Mouse (Mus musculus) midbrain, embryonic 10.5 days (tissue): ENCODE data around the gene Mrps30. TPM values are rescaled to one million over a fixed set of nuclear protein-coding genes. Genes with fewer than 3 reads are reported as not detected.

ENCODE experiments used
- DNase-seq: peaks from one replicate; pipeline ENCODE4 v3.0.0-alpha.2; 2017; ENCODE audit warnings: low spot score
- H3K27ac ChIP-seq: fragments of 300-500 bp; sonication (generic); replicated peaks from 2 replicates; pipeline ENCODE4 v1.5.1; 2016; ENCODE audit warnings: mild to moderate bottlenecking
- H3K27me3 ChIP-seq: fragments of 300-500 bp; sonication (generic); 2 replicates; pipeline ENCODE4 v1.6.1; 2016; ENCODE audit warnings: low read depth, mild to moderate bottlenecking; ENCODE audit not compliant: poor library complexity, severe bottlenecking
- H3K36me3 ChIP-seq: fragments of 300-500 bp; sonication (generic); 2 replicates; pipeline ENCODE4 v1.6.1; 2016; ENCODE audit warnings: mild to moderate bottlenecking, moderate library complexity
- H3K4me1 ChIP-seq: fragments of 300-500 bp; sonication (generic); 2 replicates; pipeline ENCODE4 v1.6.1; 2016
- H3K4me3 ChIP-seq: fragments of 300-500 bp; sonication (generic); 2 replicates; pipeline ENCODE4 v1.5.1; 2016; ENCODE audit warnings: mild to moderate bottlenecking, moderate library complexity
- H3K9me3 ChIP-seq: fragments of 300-500 bp; sonication (generic); replicated peaks from 2 replicates; pipeline ENCODE4 v1.6.1; 2016; ENCODE audit warnings: mild to moderate bottlenecking
- WGBS: fragments of 180-500 bp; shearing (Covaris S2); methylation state at CpG from one replicate; pipeline ENCODE4 v1.1.7; 2016; 5-methylcytosine and 5-hydroxymethylcytosine counted together
- polyA plus RNA-seq: library from polyadenylated mRNA; unstranded; fragments of >200 nt; fragmentation: Nextera tagmentation; extraction: Ambion mirVana; gene quantifications from 2 replicates; pipeline ENCODE4 v1.2.1, GENCODE M21; 2016

Gene Mrps30
- polyA plus RNA-seq, 1 experiment from 2014 or later, result 42.3 TPM

GRCm38 (mm10) chr13:118363342-118363741, 23.7 kb downstream of the Mrps30 start:
- WGBS, result 91% methylated on average over 6 of the region's 6 CpGs
- Histone ChIP-seq H3K9me3 (no peaks in the 10 kb centered on the region), H3K4me3 (no peak overlapping the region), H3K36me3 (no peaks in the 10 kb centered on the region), H3K4me1 (no peaks in the 10 kb centered on the region), H3K27me3 (no peaks in the 10 kb centered on the region), H3K27ac (no peak overlapping the region)
- no peak for DNase-seq

GRCm38 (mm10) chr13:118350870-118351269, 36.2 kb downstream of the Mrps30 start:
- Histone ChIP-seq H3K4me3 (no peak overlapping the region), H3K4me1 (no peaks in the 10 kb centered on the region), H3K9me3 (no peaks in the 10 kb centered on the region), H3K27me3 (no peaks in the 10 kb centered on the region), H3K36me3 (no peaks in the 10 kb centered on the region), H3K27ac (no peak overlapping the region)
- 87% methylated on average over 10 of the region's 10 CpGs for WGBS
- no peak for DNase-seq

DNA sequence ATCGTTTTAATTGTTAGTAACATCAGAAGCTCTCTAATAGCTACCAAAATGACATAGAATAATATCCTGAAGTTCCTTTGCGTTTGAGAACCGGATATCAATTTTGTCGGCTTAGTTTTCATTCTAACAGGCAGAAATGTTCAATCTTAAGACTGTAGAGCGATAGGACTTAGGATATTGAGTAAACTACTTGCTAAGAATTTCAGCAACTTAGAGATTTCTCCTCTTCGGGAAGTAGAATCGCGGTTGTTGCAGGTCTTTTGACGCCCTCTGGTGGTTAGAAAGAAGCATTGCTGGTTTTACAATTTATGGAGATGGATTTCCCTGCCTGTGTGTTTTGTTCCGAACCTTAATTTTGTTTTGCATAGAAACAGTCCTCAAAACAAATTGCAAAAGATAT, 36.8 kb downstream of the Mrps30 start:
- H3K27ac ChIP-seq, result no peak overlapping the region
- no peaks in the 10 kb centered on the region for H3K4me1 ChIP-seq
- no peak for DNase-seq
- H3K27me3 ChIP-seq, result no peaks in the 10 kb centered on the region
- WGBS, result 28% methylated on average over 10 of the region's 10 CpGs
- no peaks in the 10 kb centered on the region for H3K9me3 ChIP-seq
- no peak overlapping the region for H3K4me3 ChIP-seq
- H3K36me3 ChIP-seq, result no peaks in the 10 kb centered on the region

Other genes starting within 250 kb of the Mrps30 start
- gene B430218F22Rik, start 622 bp downstream of the Mrps30 start, polyA plus RNA-seq, result 0.84 and 0.92 TPM in 2 replicates